Mouse (Mus musculus) testis, adult 10 weeks (tissue): ENCODE measurements around the gene Zfp143. TPM values are rescaled to one million over a fixed set of nuclear protein-coding genes. Genes with fewer than 3 reads are reported as not detected.

Experiments used
- polyA plus RNA-seq: library from polyadenylated mRNA; stranded (reverse); fragments of 350-450 nt; fragmentation: Illumina TruSeq; extraction: RNeasy Lipid Tissue Mini Kit (QIAGEN cat#74804); gene quantifications from one replicate; pipeline ENCODE4 v1.2.3, GENCODE M21; 2014; ENCODE audit warnings: low read depth, low replicate concordance

Gene Zfp143
- 13.1 TPM for polyA plus RNA-seq

GRCm38 (mm10) chr7:110061199-110061751 lies at the start of gene Zfp143:
Gene Zfp143, plus strand, starts transcription at chr7:110061217.

GRCm38 (mm10) chr7:110018117-110018630 lies 42.8 kb upstream of the Zfp143 start, which contains the start of gene Ipo7:
Gene Ipo7, plus strand, starts transcription at chr7:110018274.

GRCm38 (mm10) chr7:110121516-110122288 lies 60.7 kb downstream of the Zfp143 start, which contains the start of gene Wee1:
Gene Wee1, plus strand, starts transcription at chr7:110122046.

Other genes starting within 250 kb of the Zfp143 start
- gene Scube2, start 195.5 kb upstream of the Zfp143 start, polyA plus RNA-seq: 8.0 TPM
- 39.2 TPM for gene Dennd5a, start 100.7 kb upstream of the Zfp143 start, polyA plus RNA-seq
- gene Tmem41b, start 74.3 kb upstream of the Zfp143 start, polyA plus RNA-seq: 156 TPM
- gene Ipo7, start 42.9 kb upstream of the Zfp143 start, polyA plus RNA-seq: 66.8 TPM
- 46.1 TPM for gene Wee1, start 60.8 kb downstream of the Zfp143 start, polyA plus RNA-seq
- 8.5 TPM for gene Swap70, start 160.5 kb downstream of the Zfp143 start, polyA plus RNA-seq